Mouse (Mus musculus) heart, postnatal 25 days (tissue): ENCODE measurements around the gene Cyb561d1. TPM values are rescaled to one million over a fixed set of nuclear protein-coding genes. Genes with fewer than 3 reads are reported as not detected.
"Not testable (repeated sequence)": the region's sequence is repeated elsewhere in the genome, so short reads cannot be mapped to it uniquely, and the experiment has no call there.

Experiments used
- DNase-seq: peaks from one replicate; pipeline ENCODE4 v3.0.0; 2022; ENCODE audit warnings: low spot score
- intact Hi-C: fragments of 180-260 bp; cut with DNase I; formaldehyde crosslinking; loops from one replicate; pipeline ENCODE4 v1.15.1; 2025
- total RNA-seq, 2 experiments: library from RNA; stranded (reverse); gene quantifications; 2 replicates each; pipeline ENCODE4 v1.2.3; 2021

The Cyb561d1 gene
- total RNA-seq = 1 to 10 TPM; 4.9 to 5.1 TPM

DNA sequence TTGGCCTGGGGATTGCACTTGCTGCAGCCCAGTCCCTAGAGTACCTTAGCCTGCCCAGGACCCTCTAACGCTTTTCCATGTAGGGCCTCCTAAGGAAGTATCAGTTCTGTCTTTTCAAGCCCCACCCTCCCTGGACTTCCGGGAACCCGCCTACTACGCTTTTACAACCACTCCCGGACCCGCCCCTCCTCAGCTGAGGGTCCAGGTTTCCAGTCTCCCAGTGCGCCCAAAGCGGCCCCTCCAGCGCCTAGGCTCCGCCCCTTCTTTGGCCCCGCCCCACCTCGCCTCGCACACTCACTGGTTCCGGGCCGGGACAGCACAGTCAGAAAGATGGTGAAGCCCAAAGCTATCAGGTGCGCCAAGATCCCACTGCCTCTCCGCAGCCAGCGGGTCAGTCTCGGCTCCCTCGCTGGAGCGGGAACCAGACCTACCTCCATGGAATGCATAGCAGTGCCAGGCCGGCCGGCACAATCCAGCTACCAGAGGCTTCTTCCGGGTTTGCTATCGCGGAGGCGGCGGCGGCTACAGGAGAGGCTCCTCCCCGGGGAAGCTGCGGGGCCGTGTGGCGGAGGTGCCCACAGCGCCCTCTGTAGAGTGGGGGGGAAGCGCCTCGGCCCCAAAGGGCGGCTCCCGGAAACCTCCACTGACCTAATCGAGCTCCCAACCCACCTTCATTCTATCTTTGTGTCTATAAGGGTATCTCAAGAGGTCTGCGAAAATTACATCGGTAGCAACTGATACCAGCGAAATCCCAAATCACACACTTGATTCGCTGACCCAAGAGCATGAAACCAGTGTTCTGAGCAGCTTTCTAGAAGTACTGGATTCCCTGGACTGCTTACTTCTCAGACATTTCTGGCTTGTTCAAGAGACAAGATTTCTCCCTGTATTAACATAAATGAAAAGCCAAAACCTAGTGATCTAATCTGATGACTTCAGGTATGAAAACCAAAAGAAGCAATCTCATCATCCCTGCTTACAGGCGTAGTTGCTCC, at the start of gene Cyb561d1:
Gene Cyb561d1 (minus strand): TSS at position 884 of the 995 bp plus-strand sequence.
- peak; percentile 92 for DNase-seq
- intact Hi-C loops = loop anchor here (10.0 kb wide), 1 partner anchor 364 kb away; the partner anchor contains the start of gene Tmem167b

GRCm38 (mm10) chr3:108246857-108247256, 45.8 kb upstream of the Cyb561d1 start:
- intact Hi-C loops = no loop called here
- no peak for DNase-seq

- intact Hi-C loops = no loop called here
These were observed 40.3 kb upstream of the Cyb561d1 start for GRCm38 (mm10) chr3:108241243-108241839.

GRCm38 (mm10) chr3:108237474-108238102, 36.6 kb upstream of the Cyb561d1 start:
- intact Hi-C loops = not testable (repeated sequence)

More at GRCm38 (mm10) chr3:108241243-108241839, 40.3 kb upstream of the Cyb561d1 start:
- no peak for DNase-seq

GRCm38 (mm10) chr3:108231646-108232045, 30.6 kb upstream of the Cyb561d1 start:
- DNase-seq = no peak
- intact Hi-C loops = no loop called here

More at GRCm38 (mm10) chr3:108237474-108238102, 36.6 kb upstream of the Cyb561d1 start:
- not testable (repeated sequence) for DNase-seq

GRCm38 (mm10) chr3:108227521-108227920, 26.5 kb upstream of the Cyb561d1 start:
- DNase-seq = no peak
- intact Hi-C loops = no loop called here

DNA sequence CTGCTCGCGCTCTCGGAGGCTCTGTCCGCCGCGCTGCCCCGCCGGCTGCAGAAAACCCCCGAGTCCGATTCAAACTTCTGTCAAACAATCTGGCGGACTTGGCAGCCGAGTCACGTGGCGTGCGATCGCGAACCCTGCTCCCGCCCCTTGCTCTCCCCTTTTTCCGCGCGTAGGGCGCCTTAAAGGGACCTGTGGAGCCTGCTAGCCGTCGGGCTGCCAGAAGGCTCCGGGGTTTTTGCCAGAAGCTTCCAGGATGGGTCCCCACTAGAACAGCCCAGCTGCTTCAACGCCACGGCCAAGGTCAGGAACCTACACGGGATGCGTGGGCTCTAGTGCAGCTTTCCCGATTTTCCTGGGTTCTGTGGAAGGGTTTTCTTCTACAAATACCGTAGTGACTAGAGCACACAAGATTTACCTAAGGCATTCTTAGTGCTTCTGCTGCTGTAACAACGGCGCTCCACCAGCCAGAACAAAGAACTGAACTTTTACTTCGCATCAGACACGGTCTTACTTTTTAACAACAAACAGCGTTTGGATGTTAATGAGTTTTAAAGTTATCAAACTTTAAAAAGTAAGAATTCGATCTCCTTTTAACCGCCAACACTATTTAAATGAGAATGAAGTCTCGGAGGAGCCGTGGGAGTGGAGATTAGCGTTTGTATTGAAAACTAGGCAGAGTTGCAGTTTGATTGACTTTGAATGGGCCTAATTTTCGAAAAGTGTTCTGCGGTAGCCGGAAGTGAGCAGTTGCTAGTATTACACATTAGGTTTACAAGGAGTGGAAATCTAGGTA, 25.7 kb upstream of the Cyb561d1 start, which contains the start of gene Sypl2:
Gene Sypl2 (minus strand): TSS at position 91 of the 793 bp plus-strand sequence.
- intact Hi-C loops = no loop called here
- no peak for DNase-seq

GRCm38 (mm10) chr3:108225711-108226557, 24.9 kb upstream of the Cyb561d1 start:
- no peak for DNase-seq
- intact Hi-C loops = no loop called here

DNA sequence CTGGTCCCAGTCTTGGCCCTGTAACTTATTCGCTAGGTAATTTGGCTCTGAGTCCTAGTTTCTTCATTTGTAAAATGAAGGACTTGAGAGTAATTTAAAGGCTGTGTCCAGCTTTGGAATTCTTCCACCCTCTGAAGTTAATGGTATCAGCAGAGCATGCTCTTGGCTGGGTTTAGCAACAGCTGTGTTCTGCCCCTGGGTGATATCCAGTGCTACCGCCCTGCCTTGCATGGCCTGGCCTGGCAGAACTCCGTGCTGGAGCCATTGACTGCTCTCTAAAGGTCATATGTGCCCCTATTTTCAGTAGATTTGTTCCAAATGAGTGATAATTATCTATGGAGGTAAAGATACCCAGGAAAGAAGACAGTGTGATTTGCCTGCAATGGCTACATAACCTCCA, 19.6 kb upstream of the Cyb561d1 start:
- DNase-seq = no peak
- intact Hi-C loops = no loop called here

DNA sequence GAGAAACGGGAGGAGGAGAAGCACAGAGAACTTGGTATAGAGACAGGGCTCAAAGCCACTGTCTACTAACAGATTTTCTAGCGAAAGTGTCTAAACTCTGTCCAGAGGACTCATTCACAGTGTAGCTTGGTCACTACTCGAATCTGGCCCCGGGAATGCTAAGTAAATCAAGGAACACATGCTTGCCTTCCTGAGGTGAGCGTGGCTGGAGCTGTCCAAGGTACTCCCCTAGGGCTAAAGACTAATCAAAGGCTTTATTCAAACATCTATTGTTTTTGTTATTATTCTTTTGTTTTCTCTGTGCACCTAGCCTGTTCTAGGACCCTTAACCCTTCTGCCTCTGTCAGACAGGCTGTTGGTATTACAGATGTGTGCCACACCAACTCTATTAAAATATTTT, 13.7 kb upstream of the Cyb561d1 start:
- no peak for DNase-seq
- intact Hi-C loops = loop anchor here (5.0 kb wide), 2 partner anchors 43 to 173 kb away; partner anchors contain the start of gene Psma5

DNA sequence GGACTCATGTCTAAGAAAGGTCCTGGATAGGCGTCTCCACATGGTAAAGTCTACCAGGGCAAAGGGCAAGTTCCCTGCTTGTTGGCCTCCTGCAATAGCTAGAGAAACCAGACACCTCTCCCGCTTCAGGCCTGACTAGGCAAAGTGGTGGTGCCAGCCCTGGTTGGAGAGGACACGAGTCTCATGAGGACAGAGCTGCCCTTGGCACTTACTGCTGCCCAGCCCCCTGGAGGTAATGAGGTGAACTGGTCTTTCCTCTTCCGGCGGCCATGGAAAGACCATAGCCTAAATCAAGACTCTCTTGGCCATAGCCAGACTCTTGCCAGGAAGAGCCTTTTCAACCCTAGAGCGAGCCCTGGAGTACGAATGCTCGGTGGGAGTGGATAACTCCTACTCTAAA, 11.4 kb upstream of the Cyb561d1 start:
- no peak for DNase-seq
- intact Hi-C loops = loop anchor here (5.0 kb wide), 2 partner anchors 45 to 175 kb away; partner anchors contain the start of gene Psma5

GRCm38 (mm10) chr3:108211845-108212244, 10.8 kb upstream of the Cyb561d1 start:
- intact Hi-C loops = loop anchor here (5.0 kb wide), 2 partner anchors 45 to 175 kb away; partner anchors contain the start of gene Psma5
- no peak for DNase-seq

DNA sequence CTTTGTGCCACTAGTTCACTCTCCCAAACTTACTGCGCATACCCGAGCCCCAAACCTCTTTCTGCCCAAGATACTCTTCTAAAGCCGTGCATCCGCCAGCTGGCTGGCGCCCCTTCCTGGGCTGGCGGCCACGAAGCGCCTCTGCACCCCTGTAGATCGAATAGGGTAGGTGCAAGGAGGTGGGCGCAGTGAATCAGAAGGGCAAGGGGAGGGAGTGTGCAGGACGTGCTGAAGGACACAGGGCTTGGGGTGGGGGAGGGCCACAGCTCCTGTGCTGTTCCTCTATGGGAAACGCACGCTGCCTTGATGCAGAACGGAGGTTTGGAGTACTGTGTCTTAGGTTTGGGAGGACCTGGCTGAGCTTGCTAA, 9.7 kb upstream of the Cyb561d1 start, which contains the start of gene Atxn7l2:
Gene Atxn7l2 (minus strand): TSS at position 164 of the 369 bp plus-strand sequence.
- no peak for DNase-seq
- intact Hi-C loops = loop anchor here (5.0 kb wide), 2 partner anchors 47 to 177 kb away; partner anchors contain the start of gene Psma5

GRCm38 (mm10) chr3:108209946-108210770, 9.1 kb upstream of the Cyb561d1 start:
- DNase-seq = peak; percentile 87
- intact Hi-C loops = loop anchor here (1.0 to 10.0 kb wide), 4 partner anchors 24 to 355 kb away; partner anchors contain the start of genes Amigo1, Psma5 and Tmem167b

DNA sequence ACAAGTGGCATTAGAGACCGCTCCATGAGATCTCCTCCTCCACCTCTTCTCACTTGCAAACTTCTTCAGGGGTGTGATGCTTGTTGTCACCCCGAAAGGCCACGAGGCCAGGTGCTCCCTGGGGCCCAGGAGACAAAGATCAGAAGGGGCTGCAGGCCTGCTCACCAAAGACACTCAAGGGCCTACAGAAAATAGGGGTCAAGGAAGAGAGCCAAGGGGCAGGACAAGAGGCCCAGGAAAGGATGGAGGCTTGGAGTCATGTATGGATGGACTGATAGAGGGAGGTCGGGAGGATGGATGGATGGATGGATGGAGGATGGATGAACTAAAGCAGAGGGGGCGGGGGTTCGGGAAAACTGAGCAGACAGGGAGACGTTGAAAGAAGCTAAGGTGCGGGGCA, 8.5 kb upstream of the Cyb561d1 start:
- no peak for DNase-seq
- intact Hi-C loops = loop anchor here (1.0 to 10.0 kb wide), 2 partner anchors 23 to 355 kb away; partner anchors contain the start of genes Amigo1 and Tmem167b

GRCm38 (mm10) chr3:108209001-108209400, 8.0 kb upstream of the Cyb561d1 start:
- intact Hi-C loops = loop anchor here (1.0 to 10.0 kb wide), 2 partner anchors 23 to 356 kb away; partner anchors contain the start of genes Amigo1 and Tmem167b
- DNase-seq = no peak
